Mouse (Mus musculus) midbrain, embryonic 13.5 days (tissue): Measurements from ENCODE around the gene H2afy. TPM values are rescaled to one million over a fixed set of nuclear protein-coding genes. Genes with fewer than 3 reads are reported as not detected.

Experiments used
- ATAC-seq: fragments of 200-750 bp; cut with Nextera tagmentation; 2 replicates; pipeline ENCODE4 v1.8.0; 2017; ENCODE audit warnings: mild to moderate bottlenecking, moderate TSS enrichment, moderate library complexity
- H3K27ac ChIP-seq: fragments of 300-500 bp; sonication (generic); 2 replicates; pipeline ENCODE4 v1.5.1; 2015; ENCODE audit warnings: inconsistent platforms, mild to moderate bottlenecking, moderate library complexity
- H3K27me3 ChIP-seq: fragments of 300-500 bp; sonication (generic); 2 replicates; pipeline ENCODE4 v1.6.1; 2015; ENCODE audit warnings: mild to moderate bottlenecking, inconsistent platforms
- H3K36me3 ChIP-seq: fragments of 300-500 bp; sonication (generic); 2 replicates; pipeline ENCODE4 v1.6.1; 2015; ENCODE audit warnings: mild to moderate bottlenecking, inconsistent platforms
- H3K4me1 ChIP-seq: fragments of 300-500 bp; sonication (generic); replicated peaks from 2 replicates; pipeline ENCODE4 v1.6.1; 2015; ENCODE audit warnings: inconsistent platforms
- H3K4me2 ChIP-seq: fragments of 300-500 bp; sonication (generic); replicated peaks from 2 replicates; pipeline ENCODE4 v1.6.1; 2015; ENCODE audit warnings: moderate library complexity, mild to moderate bottlenecking, inconsistent platforms
- H3K4me3 ChIP-seq: fragments of 300-500 bp; sonication (generic); replicated peaks from 2 replicates; pipeline ENCODE4 v1.5.1; 2015; ENCODE audit warnings: mild to moderate bottlenecking, inconsistent platforms
- H3K9ac ChIP-seq: fragments of 300-500 bp; sonication (generic); replicated peaks from 2 replicates; pipeline ENCODE4 v1.6.1; 2015; ENCODE audit warnings: mild to moderate bottlenecking, inconsistent platforms
- H3K9me3 ChIP-seq: fragments of 300-500 bp; sonication (generic); 2 replicates; pipeline ENCODE4 v1.6.1; 2016; ENCODE audit warnings: mild to moderate bottlenecking, inconsistent platforms
- WGBS: fragments of 180-500 bp; shearing (Covaris S2); methylation state at CpG from one replicate; pipeline ENCODE4 v1.1.7; 2015; 5-methylcytosine and 5-hydroxymethylcytosine counted together
- polyA plus RNA-seq: library from polyadenylated mRNA; unstranded; fragments of >200 nt; fragmentation: Nextera tagmentation; extraction: Ambion mirVana; gene quantifications from 2 replicates; pipeline ENCODE4 v1.2.1, GENCODE M21; 2015

The H2afy gene
- polyA plus RNA-seq, 1 experiment from 2014 or later, result 443 TPM

- Histone ChIP-seq H3K9ac (no peak overlapping the region), H3K27me3 (no peaks in the 10 kb centered on the region; the same call in 1 of the 2 replicates), H3K4me1 (no peaks in the 10 kb centered on the region), H3K27ac (no peak overlapping the region), H3K4me2 (no peak overlapping the region), H3K36me3 (no peaks in the 10 kb centered on the region), H3K9me3 (no peaks in the 10 kb centered on the region), H3K4me3 (no peak overlapping the region)
- 73% methylated on average over 14 of the region's 14 CpGs for WGBS
- no peak for ATAC-seq
These were observed 111.1 kb downstream of the H2afy start for GRCm38 (mm10) chr13:56025027-56025410.

DNA sequence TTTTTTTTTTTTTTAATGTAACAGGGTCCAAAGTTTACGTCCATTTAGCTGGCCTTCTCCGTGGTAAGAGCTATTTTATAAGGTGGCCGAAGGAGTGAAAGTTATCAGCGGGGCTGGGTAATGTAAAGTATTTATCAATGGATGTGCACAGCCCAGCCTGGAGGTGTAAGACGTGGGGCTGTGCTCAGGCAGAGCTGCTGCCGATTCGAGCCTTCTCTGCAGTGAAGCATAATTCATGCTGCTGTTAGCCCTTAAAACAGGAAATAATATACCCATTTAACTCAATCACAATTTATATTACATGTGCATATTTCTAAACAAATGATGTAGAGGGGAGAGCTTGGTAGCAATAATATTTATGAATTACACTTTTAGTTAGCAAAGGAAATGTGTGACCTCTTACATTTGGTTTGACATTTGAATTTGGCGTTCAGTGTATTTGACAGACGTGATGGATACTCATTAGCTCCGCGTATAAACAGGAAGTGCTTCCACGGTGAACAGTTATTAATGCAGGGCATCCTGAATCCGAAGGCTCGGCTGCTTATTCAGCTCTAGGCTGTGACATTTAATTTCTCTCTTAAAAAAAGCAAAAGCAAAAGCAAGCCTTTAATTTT lies 111.6 kb downstream of the H2afy start:
- Histone ChIP-seq H3K9me3 (no peaks in the 10 kb centered on the region), H3K9ac (no peak overlapping the region), H3K36me3 (no peaks in the 10 kb centered on the region), H3K4me3 (no peak overlapping the region), H3K27ac (no peak overlapping the region), H3K4me2 (no peak overlapping the region), H3K4me1 (no peaks in the 10 kb centered on the region), H3K27me3 (no peaks in the 10 kb centered on the region)
- 73% methylated on average over 14 of the region's 14 CpGs for WGBS
- no peak for ATAC-seq

Other genes with a start within 250 kb of the H2afy start
- 0.61 and 0.90 TPM in 2 replicates for gene Tifab, start 42.5 kb upstream of the H2afy start, polyA plus RNA-seq
- gene Neurog1, start 115.8 kb upstream of the H2afy start, polyA plus RNA-seq, result 12.0 and 15.8 TPM in 2 replicates
- 7.4 and 8.0 TPM in 2 replicates for gene Cxcl14, start 160.2 kb upstream of the H2afy start, polyA plus RNA-seq